Mouse (Mus musculus): ENCODE measurements around the gene Ldlrad1. TPM values are rescaled to one million over a fixed set of nuclear protein-coding genes. Genes with fewer than 3 reads are reported as not detected.

Gene Ldlrad1
- total RNA-seq, 2 experiments from 2014 or later, result not detected

DNA sequence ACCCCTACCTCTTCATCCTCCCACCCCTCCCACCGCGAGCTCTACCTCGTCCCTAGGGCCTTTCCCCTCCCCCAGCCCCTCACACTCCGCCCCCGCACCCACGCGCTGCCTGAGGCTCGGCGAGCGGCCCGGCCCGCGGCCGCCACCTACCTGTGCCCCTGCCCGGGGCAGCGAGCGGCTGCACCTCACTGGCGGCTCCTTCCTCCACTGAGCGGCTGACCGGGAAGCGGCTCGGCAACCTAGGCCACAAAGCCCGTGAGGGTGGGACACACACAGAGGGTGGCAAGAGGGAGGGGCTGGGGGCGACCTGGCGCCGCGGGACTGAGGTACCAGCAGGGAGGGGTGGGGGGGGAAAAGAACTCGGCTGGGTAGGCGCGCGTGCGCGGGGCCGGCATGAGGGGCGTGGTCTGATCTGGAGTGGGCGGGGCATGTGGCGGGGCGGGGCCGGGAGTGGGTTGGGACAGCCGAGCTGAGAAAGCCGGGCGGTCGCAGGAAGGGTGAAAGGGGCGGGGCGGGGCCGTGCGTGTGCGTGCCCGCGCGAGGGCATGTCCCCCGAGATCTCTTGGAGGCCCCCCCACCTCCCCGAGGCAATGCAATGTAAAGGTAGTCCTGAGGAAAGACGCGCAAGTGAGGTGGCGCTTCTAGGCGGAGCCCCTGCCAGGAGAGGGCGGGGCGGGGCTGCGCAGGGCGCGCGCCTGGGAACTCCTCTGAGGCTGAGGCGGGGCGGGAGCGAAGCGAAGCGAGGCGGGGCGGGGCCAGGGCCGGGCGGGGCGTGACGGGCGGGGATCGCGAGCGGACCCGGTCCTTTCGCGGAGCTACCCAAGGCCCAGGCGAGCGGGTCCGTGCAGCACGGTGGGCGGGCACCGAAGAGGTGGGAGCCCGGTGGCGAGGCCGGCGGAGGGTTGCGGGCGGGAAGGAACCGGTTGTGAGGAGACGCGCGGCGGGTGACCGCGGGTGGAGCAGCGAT lies 44.4 kb downstream of the Ldlrad1 start, which contains the start of the genes Lrrc42 and Hspb11:
Lrrc42 (minus strand) TSS at position 408 of the 967 bp plus-strand sequence.
Hspb11 (plus strand) TSS at position 469 of the 967 bp plus-strand sequence.
- DNase-seq (ENCODE audit: low spot score in 2 of 2), result peak; percentile 88 to 94

DNA sequence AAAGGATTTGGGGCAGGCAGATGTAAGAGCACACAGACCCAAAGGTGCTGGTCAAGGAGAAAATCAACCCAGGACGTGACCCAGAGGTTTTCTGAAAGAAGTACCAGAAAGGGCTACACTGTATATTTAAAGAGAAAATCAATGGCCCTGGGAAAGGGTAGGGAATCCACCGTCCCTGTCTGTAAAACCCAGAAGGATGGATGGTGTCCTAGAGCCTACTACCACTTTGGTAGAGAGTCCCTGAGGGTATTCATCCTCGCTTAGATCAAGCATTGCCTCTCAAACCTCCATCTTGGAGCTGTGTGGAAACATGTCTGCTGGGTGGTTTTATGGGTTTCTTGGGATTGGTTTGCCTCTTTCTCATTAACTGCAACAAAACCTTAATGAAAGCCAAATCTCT lies 45.4 kb downstream of the Ldlrad1 start:
- DNase-seq (ENCODE audit: low spot score in 2 of 2), result no peak

DNA sequence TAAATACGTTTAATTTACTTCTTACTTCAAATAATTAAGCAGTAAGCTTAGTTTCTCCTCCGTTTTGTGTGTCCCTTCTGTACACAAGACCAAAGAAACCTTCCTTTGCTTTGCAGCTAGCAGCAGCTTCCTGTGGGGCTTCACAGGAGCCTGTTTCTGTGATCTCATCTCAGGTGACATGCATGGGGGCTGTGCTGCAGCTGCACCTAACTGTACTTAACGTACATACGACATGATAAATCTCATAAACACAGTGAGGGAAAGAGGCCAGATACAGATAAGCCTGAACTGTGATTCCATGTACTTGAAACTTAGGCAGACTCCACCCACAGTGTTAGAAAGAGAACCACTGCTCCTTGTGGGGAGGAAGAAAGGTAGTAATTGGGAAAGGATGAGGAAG lies 51.0 kb downstream of the Ldlrad1 start:
- DNase-seq (ENCODE audit: low spot score in 2 of 2), result no peak

Other genes starting within 250 kb of the Ldlrad1 start
- 10 to 100 TPM; 56.7 to 58.7 TPM for gene Mrpl37, start 142.3 kb upstream of the Ldlrad1 start, total RNA-seq (2021)
- gene Cyb5rl, start 142.2 kb upstream of the Ldlrad1 start, total RNA-seq (2021), result 1 to 10 TPM; 7.8 TPM
- not detected for gene Cdcp2, start 112.3 kb upstream of the Ldlrad1 start, total RNA-seq (2021)
- gene Tmem59, start 30.8 kb upstream of the Ldlrad1 start, total RNA-seq (2021), result 100 to 1,000 TPM; 224 to 234 TPM
- 10 to 100 TPM; 17.2 to 17.3 TPM for gene Tceanc2, start 30.1 kb upstream of the Ldlrad1 start, total RNA-seq (2021)
- 10 to 100 TPM; 35.7 to 37.7 TPM for gene Lrrc42, start 44.4 kb downstream of the Ldlrad1 start, total RNA-seq (2021)
- 10 to 100 TPM; 21.8 to 23.0 TPM for gene Hspb11, start 44.4 kb downstream of the Ldlrad1 start, total RNA-seq (2021)
- gene Dio1, start 98.0 kb downstream of the Ldlrad1 start, total RNA-seq (2021), result not detected
- 10 to 100 TPM; 54.9 to 58.4 TPM for gene Yipf1, start 105.2 kb downstream of the Ldlrad1 start, total RNA-seq (2021)
- gene Ndc1, start 158.6 kb downstream of the Ldlrad1 start, total RNA-seq (2021), result 10 to 100 TPM; 10.8 to 12.6 TPM
- gene Glis1, start 225.4 kb downstream of the Ldlrad1 start, total RNA-seq (2021), result 1 to 10 TPM; 2.1 to 2.4 TPM

Measured in layer of hippocampus, adult 18-20 months (tissue).